Mouse (Mus musculus): ENCODE measurements around the gene Gpr183.
A peak's percentile ranks its signal among the peaks of the same experiment; 100 is the strongest.

DNA sequence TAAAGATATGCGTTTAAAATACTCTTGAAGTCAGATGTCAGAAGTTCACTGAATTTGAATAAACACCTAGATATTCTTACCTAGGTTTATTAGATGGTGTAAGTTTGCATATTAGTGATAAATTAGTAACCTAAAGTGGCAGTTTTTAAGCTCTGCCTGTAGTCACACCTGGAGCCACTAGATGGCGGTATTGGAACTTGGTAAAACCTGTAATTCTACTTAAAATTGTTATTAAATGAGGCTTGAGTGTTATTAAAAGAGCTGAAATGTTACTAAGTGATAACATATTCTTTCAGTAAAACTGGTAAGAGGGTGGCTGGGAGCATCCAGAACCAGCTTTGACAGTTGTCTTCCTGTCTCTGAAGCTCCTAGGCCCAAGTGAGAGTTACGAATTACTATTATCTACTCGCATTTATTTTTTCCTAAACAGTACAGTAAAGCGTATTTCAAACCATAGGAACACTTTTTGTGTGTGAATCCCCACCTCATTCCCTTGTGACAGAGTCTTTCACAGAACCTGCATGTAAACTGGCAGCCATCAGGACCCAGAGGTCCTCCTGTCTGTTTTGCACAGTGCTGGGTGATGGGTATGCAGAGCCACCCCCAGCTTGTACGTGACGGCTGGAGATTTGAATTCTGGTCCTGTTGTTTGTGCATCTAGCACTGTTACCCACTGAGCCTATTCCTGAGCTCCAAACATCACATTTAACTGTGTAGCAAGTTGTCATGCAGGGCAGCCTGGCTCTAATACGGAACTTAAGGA lies 36.4 kb downstream of the Gpr183 start:
- TF ChIP-seq CTCF (IDR thresholded peaks at IDR 0.05 in 2 of 3, conservative IDR thresholded peaks at IDR 0.05 in 1 of 3; ENCODE audit: control insufficient read depth in 1 of 3, insufficient read depth in 1 of 3, low read depth in 2 of 3, low read length in 3 of 3, poor library complexity in 1 of 3, severe bottlenecking in 1 of 3) (peak; percentile 39 to 98 (median 77)), GABPA (IDR thresholded peaks at IDR 0.05; ENCODE audit: low read depth, low read length) (no peak), USF1 (IDR thresholded peaks at IDR 0.05; ENCODE audit: low read depth, low read length) (no peak), SIN3A (IDR thresholded peaks at IDR 0.05; ENCODE audit: low read length) (peak; percentile 49; the same call in 1 of the 2 replicates), MAFK (IDR thresholded peaks at IDR 0.05; ENCODE audit: borderline replicate concordance, low read depth, low read length) (no peak), ZKSCAN1 (IDR thresholded peaks at IDR 0.05; ENCODE audit: low read depth, low read length) (no peak), MAZ (IDR thresholded peaks at IDR 0.05; ENCODE audit: low read depth, low read length) (peak; percentile 25; the same call in 1 of the 2 replicates), HCFC1 (IDR thresholded peaks at IDR 0.05; ENCODE audit: low read depth, low read length) (no peak)

Data from MEL (cell line).